Mouse (Mus musculus): Measurements from ENCODE around the gene Olfr1513.

DNA sequence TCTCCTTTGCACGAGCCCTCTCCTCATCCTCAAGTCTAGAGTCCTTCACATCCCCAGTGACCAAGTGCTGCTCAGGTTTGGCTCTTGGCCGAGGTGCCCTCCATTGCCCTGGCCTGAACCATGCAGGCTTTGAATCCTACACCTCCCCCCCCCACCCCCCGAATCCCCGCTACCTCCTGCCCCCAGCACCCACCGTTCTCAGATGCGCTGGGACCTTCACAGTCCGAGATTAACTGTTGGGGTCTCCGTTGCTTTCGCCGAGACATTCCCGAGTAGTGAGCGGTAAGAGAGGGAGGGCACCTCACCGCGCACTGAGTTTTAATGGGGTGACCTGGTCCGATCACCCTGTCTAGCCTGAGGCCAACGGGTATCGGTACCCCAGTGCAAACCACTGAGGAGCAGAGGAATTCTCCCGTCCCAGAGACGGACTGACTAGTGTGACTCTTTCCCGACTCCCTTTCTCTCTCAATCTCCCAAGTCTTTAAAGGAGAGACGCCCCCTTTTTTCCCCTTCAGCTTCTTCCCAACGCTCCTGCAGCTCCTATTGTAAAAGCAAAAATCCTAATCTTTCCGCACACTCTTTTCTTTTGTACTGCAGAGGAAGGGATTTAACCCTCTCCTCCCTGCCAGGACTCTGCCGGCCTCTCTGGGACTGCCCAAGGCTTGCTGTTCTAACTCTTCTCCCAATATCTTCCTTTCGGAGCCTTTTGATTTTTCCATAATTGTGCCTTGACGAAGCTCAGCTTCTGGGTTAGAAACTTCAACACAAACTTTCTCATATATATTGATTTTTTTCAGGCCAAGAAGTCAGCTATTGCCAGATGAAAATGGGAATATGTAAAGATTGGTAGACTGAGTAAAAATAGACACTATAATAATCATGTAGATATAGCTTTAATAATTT is 28.0 kb downstream of the Olfr1513 start, which contains the start of gene Sall2:
- TF ChIP-seq CTCF (IDR thresholded peaks at IDR 0.05) (no peak), EP300 (IDR thresholded peaks at IDR 0.05) (no peak)

Measured in lung, postnatal 0 days (tissue).